Comparison of ENCODE assay signal across 17 mouse cellular contexts in genomic region chr13:71342921-71343320, GRCm38 (mm10).
"Had no signal": no experiment of that assay in that cellular context is flagged by ENCODE, and none has a peak within 500 bp of the region (broad histone marks: within the 10 kb centered on the region; RNA-seq: fewer than 3 reads in every experiment).

No protein-coding gene starts in this region.

- H3K36me3 ChIP-seq: neural tube, embryonic 12.5 days; neural tube, embryonic 13.5 days; neural tube, embryonic 15.5 days; stomach, embryonic 15.5 days had no signal

- H3K4me3 ChIP-seq: neural tube, embryonic 12.5 days; neural tube, embryonic 13.5 days; neural tube, embryonic 15.5 days; stomach, embryonic 15.5 days had no signal

- H3K9me3 ChIP-seq: neural tube, embryonic 12.5 days; neural tube, embryonic 13.5 days; neural tube, embryonic 15.5 days; stomach, embryonic 15.5 days had no signal

- H3K27ac ChIP-seq: neural tube, embryonic 12.5 days; neural tube, embryonic 13.5 days; neural tube, embryonic 15.5 days; stomach, embryonic 15.5 days; stomach, postnatal 0 days had no signal

- DNase-seq: retina, postnatal 1 day; right cerebral cortex, adult 18-20 months; right cerebral cortex, postnatal 14 days; right cerebral cortex, postnatal 25 days; right cerebral cortex, postnatal 4 days; spleen, adult 18-20 months; thymus, adult 18-20 months; thymus, adult 2 months; thymus, postnatal 14 days; thymus, postnatal 25 days; thymus, postnatal 36 days; thymus, postnatal 4 days had no signal

- H3K4me1 ChIP-seq: neural tube, embryonic 12.5 days; neural tube, embryonic 13.5 days; stomach, embryonic 15.5 days had no signal

- H3K27me3 ChIP-seq: neural tube, embryonic 12.5 days; neural tube, embryonic 13.5 days; neural tube, embryonic 15.5 days; stomach, embryonic 15.5 days had no signal

- H3K4me2 ChIP-seq: neural tube, embryonic 12.5 days; neural tube, embryonic 13.5 days; neural tube, embryonic 15.5 days; stomach, embryonic 15.5 days had no signal

- H3K9ac ChIP-seq: neural tube, embryonic 12.5 days; neural tube, embryonic 13.5 days; neural tube, embryonic 15.5 days; stomach, embryonic 15.5 days had no signal
